Mouse (Mus musculus) brain, embryonic 14.5 days (tissue): Measurements from ENCODE around the gene G6pc.

ENCODE experiments used
- CTCF ChIP-seq: fragments of 200-500 bp; IDR thresholded peaks from 2 replicates; pipeline ENCODE4 v1.5.1; 2012; ENCODE audit warnings: inconsistent platforms, mild to moderate bottlenecking, moderate library complexity, borderline replicate concordance; ENCODE audit not compliant: insufficient read depth, insufficient read length; ENCODE audit errors: extremely low read depth
- POLR2A ChIP-seq: fragments of 200-500 bp; IDR thresholded peaks from 2 replicates; pipeline ENCODE4 v1.6.1; 2012; ENCODE audit warnings: mild to moderate bottlenecking, inconsistent platforms, borderline replicate concordance; ENCODE audit not compliant: poor library complexity, insufficient read depth, insufficient read length, severe bottlenecking; ENCODE audit errors: extremely low read depth

DNA sequence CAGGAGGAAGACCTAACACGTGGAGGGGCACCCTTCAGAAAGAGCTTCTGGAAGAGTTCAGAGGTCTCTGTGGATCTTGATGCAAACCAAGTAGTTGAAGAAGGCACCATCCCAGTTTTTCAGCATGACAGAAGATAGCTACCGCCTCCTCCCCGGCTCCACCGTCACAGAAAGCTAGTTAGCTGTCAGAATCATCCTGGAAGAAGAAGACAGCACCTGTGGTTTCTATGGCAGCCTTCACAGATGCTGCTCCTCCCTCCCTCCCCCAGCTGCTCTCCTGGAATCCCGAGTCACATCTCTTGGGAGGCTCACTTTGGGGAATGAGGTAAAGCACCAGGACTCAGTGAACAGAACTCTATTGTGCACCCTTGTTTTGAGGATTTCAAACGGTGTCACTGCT is 51.6 kb downstream of the G6pc start:
- TF ChIP-seq POLR2A (no peak), CTCF (no peak)
